Mouse (Mus musculus) megakaryocyte, embryonic 14.5 days (primary cell): ENCODE results near the gene Usp54.

Experiments used
- FLI1 ChIP-seq: IDR thresholded peaks from 2 replicates; pipeline ENCODE4 v1.6.1; 2012; ENCODE audit warnings: low read length, inconsistent platforms, mixed read lengths
- GATA1 ChIP-seq: IDR thresholded peaks from 3 replicates; pipeline ENCODE4 v1.6.1; 2012; ENCODE audit warnings: mixed read lengths, low read length, inconsistent platforms, borderline replicate concordance

- TF ChIP-seq FLI1: no peak
- TF ChIP-seq GATA1: no peak
Observed at GRCm38 (mm10) chr14:20645547-20645946, 4.7 kb upstream of the Usp54 start.
